Mouse (Mus musculus) CD4-positive naive resting alpha-beta T cell, adult 76 days (primary cell): Measurements from ENCODE around the gene Gm44. TPM values are rescaled to one million over a fixed set of nuclear protein-coding genes. Genes with fewer than 3 reads are reported as not detected.

Experiments
- total RNA-seq: library from RNA; stranded (reverse); gene quantifications from one replicate; pipeline ENCODE4 v1.2.4, GENCODE M21; 2023

Gm44 gene
- total RNA-seq, result not detected

DNA sequence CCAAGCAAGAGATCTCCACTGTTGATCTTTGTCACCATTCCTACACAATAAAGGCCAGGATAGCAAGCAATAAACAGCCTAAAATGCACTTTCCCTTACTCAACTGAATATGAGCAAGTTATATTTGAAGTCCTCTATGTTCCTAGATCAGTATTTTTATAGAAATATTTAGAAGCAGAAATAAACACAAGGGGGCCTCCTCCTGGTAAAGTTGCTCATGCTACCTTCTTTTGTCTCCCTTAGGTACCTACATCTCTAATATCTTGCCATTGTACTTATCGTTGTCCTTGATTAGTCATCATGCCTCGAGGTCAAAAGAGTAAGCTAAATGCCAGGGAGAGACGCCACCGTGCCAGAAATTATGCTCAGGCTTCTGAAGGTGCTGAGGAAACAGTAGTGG, at the start of gene Gm44:
Gene Gm44, plus strand, starts transcription at position 301 of the 400 bp plus-strand sequence.

